Mouse (Mus musculus) thymus, postnatal 4 days (tissue): ENCODE measurements at regions not wholly inside any gene's neighbourhood (a gene's known extent, or its start where the extent isn't known, plus 50 kb on each side); places are given as distances from the start of the nearest gene placed in this dataset.
"Not testable (repeated sequence)": the region's sequence is repeated elsewhere in the genome, so short reads cannot be mapped to it uniquely, and the experiment has no call there.

Experiments
- DNase-seq: peaks from one replicate; pipeline ENCODE4 v3.0.0; 2021

DNA sequence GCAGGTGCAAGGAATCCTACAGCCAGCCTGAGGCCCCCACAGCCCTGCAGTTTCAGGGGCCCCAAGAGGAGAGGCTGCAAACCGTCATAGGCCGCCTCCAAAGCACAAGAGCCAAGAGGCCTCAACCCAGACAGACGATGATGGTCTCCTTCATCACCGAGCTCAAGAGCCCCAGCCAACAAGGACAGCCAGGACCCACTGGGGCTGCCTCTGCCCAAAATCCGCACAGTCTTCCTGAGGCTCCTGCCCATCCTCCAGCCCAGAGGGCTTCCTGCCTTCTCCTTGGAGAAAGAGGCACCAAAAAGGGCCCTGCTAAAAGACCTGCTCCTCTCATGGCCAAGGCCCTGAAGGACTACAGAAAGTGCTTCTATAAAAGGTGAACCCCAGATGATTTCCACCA is 112.3 kb downstream of the Nus1 start:
- not testable (repeated sequence) for DNase-seq

DNA sequence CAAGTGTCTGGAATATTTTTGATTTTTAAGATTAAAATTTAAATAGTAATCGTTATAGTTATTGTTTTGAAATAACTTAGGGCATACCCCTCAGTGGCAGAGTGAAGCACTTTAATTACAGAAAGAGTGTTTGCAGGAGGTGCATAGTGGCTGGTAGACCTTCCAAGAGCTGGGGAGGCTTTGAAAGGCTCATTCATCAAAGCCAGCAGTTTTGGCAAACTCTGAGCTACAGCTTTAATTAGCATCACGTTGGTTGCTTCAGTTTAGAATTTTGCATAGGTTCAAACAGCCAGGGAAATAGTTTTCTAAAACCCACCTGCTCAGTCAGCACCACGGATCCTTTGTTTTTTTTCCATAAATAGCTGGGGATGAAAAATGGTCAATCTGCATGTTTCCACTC is 113.5 kb downstream of the Nus1 start:
- no peak for DNase-seq

DNA sequence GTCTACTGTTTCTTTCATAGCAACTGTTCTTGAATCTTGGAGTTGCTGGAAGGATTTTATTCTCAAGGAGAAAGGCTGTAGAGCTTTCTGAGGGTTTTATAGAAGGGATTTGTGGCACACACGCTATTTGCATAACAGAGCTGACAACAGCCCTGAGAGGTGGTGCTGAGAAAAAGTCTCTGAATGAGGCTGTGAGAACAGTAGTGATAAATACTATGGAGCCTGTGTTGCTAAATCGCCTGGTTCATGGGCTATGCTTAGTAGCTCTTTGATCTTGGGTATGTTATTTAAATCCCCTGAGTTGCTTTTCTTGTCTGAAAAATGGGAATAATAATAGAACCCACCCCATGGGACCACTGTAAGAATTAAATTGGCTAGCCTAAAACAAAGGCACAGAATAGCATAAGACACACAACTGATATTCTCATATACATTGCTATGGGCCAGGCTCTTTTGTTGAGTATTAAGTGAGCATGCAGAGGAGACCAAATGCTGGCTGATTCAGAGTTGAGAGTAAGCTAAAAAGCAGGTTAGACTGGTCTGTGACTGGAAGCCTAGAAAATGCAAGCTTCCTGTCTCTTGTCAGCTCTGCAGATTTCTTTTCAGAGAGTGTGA is 116.0 kb downstream of the Nus1 start:
- DNase-seq: no peak

DNA sequence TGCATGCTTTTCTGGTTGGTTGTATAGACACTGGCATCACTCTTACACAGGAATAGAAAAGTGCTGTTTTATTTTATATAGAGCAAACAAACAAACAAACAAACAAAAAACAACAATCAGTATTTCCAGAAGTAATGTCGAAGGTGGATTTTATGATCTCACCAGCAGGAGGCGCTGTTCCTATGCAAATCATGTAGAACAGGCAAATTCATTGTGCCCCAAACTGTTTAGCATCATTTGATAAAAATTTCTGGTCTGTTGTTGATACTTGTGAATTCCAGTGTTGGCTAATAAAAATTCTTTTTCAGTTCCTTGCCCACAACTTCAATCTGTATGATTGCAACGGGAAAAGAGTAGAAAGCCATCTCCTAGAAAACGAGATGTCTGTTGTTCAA is 116.5 kb downstream of the Nus1 start:
- DNase-seq: peak; percentile 48

DNA sequence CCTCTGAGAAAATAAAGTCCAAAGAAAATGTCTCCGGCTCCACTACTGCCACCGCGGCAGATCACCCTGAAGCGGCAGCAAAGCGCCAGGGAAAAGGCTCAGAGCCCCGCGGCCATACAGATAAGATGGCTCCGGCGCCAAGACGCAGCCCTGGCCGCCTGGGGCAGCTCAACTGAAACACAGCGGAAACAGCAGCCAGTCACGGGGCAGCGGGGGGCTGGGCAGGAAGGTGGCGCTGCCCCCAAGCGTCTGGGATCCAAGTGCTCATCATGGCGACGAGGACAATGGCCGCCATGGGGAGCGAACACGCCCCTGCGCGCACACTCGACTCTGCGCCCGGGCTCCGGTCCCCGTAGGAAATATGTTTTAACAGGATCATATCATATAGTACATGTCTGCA is 128.2 kb downstream of the Nus1 start:
- no peak for DNase-seq

DNA sequence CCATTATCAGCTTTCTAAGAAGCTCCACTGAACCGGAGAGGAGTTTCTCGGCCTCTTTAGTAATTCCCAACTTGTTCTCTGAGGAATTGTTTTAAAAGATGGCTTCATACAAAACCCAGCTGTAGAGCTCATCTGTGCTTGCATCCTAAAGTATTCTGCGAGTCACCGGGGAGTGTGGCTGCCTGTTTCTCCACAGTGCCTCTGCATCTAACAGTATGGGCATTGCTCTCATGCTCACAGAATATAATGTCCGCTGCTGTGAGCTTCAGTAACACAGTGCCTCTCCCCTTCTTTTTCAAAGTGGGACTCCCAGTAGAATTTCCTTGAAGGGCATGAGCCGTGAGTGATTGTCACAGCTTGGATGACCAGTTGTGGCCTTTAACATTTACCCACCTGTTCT is 113.0 kb upstream of the Slc35f1 start:
- no peak for DNase-seq

DNA sequence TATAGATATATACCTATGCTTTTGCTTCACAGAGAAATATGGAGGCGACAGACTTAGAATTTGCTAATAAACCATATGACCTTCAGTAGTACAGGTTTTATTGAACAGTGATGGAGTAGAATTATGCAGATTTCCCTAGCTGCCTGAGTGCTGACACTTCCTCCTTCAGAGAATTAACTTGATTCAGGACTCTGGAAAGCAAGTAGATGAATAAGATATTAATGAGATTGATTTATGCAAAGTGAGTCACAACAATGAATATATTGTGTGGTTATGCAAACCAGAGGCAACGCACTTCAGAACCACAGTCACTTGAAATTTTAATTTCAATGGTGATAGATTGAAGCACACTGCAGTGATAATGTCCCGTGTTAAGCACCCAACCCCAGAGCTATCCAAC is 112.5 kb upstream of the Slc35f1 start:
- no peak for DNase-seq

DNA sequence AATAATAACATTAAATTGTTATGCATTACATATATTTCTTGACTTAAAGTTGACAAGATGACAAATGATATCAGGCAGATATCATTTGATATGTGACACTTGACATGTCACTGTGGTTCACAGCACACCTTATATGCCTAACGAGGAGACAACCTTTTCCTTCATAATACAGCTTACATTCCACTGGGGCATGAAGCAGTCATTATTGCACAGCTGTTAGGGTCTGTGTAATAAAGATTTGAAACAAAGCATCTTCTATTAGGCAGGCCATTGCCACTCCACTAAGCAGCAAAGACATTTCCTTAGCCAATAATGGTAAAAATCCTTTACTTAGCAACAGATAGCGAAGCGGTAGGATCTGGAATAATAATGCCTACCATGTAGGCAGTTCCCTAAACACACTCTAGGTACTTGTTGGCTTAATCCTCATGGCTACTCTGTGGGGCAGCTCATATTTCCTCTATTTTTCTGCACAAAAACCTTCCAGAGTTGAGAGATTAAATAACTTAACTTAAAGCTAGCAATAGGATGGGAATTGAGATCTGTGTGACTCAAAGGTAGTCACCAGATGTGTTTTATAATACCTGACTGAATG is 112.0 kb upstream of the Slc35f1 start:
- no peak for DNase-seq

DNA sequence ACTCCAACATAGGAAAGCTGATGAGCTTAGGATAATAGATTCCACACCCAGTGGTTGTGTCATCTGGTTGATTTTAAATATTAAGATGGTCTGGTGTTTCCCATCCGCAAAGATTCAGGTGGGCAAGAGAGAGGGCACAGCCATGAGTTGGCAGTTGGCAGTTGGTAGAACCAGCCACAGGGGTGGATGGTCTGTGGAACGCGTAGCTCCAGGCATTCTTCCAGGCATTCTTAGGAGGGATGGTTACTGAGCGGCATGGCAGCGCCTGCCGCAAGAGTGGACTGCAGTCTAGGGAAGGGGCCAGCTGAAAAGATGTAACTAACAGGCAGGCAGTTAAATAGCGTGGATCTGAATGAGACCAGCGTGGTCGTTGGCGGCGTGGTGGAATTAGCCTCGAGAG is 96.6 kb upstream of the Slc35f1 start:
- no peak for DNase-seq
